Mouse (Mus musculus): ENCODE measurements around the gene Car4.

DNA sequence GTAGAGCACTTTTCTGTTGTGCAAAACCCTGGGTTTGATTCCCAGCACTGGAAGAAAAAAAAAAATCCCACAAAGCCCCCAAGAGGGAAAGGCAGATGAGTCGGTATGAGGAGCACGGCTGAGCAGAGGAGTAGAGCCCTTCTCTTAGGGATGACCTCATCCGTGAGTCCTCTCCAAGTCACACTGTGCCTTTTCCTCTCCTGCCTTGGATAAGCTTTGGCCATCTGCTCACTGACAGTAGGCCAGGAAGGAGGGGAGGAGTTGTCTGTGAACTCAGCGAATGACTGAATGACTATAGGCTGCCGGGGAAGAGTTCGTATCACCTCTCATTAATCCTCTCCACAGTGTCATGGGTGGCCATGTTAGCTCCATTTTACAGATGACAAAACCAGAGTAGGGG lies 3.2 kb downstream of the Car4 start:
- no peak for TF ChIP-seq CTCF (IDR thresholded peaks at IDR 0.05; ENCODE audit: borderline replicate concordance, control insufficient read depth, extremely low read depth, insufficient read depth, low read length, poor library complexity)
- TF ChIP-seq POLR2A (IDR thresholded peaks at IDR 0.05; ENCODE audit: control insufficient read depth, extremely low read depth, insufficient read depth, low read length, poor library complexity), result no peak

Data from thymus, adult 2 months (tissue).